Mouse (Mus musculus): ENCODE data around the gene Rufy3.

DNA sequence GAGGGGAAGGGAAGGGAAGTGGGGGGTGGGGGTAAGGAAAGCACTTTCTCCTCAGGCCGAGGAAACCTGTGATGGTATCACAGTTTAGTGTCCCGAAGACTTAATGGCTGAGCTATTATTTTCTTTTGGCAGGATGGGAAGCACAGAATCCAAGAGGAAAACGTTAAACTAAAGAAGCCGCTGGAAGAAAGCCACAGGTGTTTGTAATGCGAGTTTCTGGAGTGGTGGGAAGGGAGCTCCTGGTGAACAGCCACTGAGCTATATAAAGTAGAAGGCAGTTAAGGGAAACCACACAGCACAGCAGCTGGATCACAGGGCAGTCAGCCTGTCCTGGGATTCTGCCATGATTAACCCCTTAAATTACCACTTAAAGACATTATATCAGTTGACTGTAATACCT lies 80.6 kb downstream of the Rufy3 start:
- TF ChIP-seq POLR2A (IDR thresholded peaks at IDR 0.05; ENCODE audit: insufficient read depth, low read depth, low read length), result no peak
- no peak for TF ChIP-seq EP300 (IDR thresholded peaks at IDR 0.05; ENCODE audit: insufficient read depth, low read depth, low read length)
